Mouse (Mus musculus): ENCODE results near the gene Vmn1r51.
"Not testable (repeated sequence)": the region's sequence is repeated elsewhere in the genome, so short reads cannot be mapped to it uniquely, and the experiment has no call there.

Vmn1r51 gene

GRCm38 (mm10) chr6:90122296-90122695, at the start of gene Vmn1r51:
Gene Vmn1r51, plus strand, starts transcription at chr6:90122596.
- not testable (repeated sequence) for DNase-seq

DNA sequence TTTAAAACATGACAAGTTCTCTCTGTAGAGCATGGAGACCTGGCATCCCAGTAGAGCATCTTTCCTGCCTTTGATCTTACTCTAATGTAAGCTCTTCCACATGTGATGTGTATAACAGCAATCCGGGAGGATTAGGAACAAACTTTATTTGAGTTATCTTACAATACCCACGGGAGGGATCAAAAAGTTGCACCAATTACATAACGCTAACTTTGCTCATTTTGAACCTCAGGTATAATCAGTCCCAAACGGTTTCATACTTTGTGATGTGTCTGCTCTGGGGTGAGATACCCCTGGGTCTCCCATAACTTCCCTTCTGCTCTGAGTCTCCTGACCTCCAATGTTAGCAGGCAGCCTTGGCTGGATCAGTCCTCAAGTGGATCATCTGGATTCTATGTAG, 44.0 kb upstream of the Vmn1r51 start, which contains the start of gene Vmn1r49:
Gene Vmn1r49, minus strand, starts transcription at position 101 of the 400 bp plus-strand sequence.
- DNase-seq, result no peak

- DNase-seq, result no peak
Observed at GRCm38 (mm10) chr6:90100566-90100965, 21.8 kb upstream of the Vmn1r51 start.

GRCm38 (mm10) chr6:90101130-90101529, 21.3 kb upstream of the Vmn1r51 start, which contains the start of gene Vmn1r50:
Gene Vmn1r50, plus strand, starts transcription at chr6:90101430.
- DNase-seq, result no peak

GRCm38 (mm10) chr6:90160139-90160538, 37.7 kb downstream of the Vmn1r51 start:
- DNase-seq, result no peak

DNA sequence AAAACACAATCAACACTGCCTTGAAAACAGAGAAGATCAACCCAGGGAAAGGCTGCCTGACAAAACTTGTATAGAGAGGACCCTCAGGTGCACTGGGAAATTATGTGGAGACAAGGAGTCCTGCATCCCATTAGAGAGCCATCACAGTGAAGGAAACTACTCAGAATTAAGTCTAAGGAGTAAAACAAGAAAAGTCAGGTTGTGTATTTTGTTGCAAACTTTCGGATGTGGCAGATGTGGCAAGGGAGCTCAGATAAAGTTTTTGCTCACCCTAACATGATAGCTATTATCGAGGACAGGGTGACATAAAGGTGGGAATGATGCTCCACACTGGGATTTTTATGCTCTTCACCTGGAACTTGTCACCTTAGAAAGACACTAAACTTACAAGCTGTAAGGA, 52.1 kb downstream of the Vmn1r51 start, which contains the start of gene Vmn1r52:
Gene Vmn1r52, plus strand, starts transcription at position 301 of the 400 bp plus-strand sequence.
- DNase-seq, result no peak
